Mouse (Mus musculus): ENCODE results near the gene Macrod2.

Macrod2 gene

GRCm38 (mm10) chr2:140793886-140794608, 398.9 kb downstream of the Macrod2 start:
- DNase-seq (ENCODE audit: low spot score): no peak

DNA sequence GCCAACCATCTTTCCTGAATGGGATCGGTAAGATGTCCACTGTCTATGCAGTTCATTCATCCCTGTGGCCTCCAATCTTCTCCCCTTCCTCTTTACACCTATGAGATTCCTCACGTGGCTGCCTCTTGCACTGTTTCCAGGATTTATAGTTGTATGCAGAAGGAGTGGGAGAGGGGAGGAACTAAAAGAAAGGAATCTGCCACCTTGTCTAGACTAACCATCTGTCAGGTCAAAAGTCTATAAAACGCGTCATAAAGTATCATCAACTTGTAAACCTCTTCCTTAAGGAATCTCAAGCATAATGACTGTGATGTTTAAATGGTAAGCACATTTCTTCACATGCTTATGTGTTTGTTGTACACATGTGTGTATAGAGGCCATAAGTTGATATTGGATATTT, 416.6 kb downstream of the Macrod2 start:
- DNase-seq (ENCODE audit: low spot score): no peak

DNA sequence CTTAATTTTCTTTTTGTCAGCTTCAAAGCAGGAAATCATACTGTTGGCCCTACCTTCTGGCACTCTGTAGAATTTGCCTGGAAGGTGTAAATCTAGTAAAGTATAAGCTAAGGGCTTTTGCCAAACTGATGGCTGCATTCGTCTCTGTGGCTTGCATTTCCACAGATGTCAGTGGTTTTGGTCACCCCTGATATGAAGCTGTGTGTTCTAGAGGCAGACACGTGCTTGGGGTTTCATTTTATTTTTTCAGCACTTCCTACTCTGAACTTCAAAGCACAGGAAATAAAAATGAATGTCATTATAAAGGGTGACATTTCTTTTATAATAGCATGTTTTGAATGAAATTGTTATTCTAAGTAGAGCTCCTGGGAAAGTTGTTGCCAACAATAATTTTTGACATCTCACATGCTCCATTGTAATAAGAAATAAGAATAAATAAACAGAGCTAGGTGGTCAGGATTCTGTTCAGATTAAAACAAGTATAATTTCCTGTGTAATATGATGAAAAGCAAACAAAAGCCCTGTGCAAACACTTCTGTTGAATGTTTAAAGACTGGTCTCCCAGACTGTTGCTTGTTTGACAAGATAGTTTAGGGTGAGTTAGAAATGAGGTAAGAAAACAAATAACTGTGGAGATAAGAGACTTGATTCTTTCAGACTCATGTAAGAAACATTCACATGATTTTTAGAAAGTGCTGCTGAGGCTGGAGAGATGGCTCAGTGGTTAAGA, 424.4 kb downstream of the Macrod2 start:
- no peak for DNase-seq (ENCODE audit: low spot score)

DNA sequence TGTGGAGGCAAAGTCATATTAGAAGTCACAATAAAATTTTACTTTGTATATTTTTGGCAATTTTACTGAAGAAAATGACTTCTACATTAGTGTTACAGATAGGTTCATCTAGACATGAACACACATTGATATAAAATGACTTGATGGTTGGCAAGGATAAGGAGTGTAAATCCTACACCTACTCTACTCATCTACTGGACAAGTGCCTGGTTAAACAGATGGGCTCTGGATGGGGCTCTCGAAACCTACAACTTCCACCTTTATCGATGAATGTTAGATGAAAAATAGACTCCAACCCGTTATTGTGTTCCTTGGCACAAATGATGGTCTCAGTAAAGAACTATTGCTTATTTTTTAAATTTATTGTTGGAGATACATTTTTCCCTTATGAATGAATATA, 427.3 kb downstream of the Macrod2 start:
- DNase-seq (ENCODE audit: low spot score): no peak

- DNase-seq (ENCODE audit: low spot score): no peak
Measured at GRCm38 (mm10) chr2:140826241-140826640, 431.1 kb downstream of the Macrod2 start.

DNA sequence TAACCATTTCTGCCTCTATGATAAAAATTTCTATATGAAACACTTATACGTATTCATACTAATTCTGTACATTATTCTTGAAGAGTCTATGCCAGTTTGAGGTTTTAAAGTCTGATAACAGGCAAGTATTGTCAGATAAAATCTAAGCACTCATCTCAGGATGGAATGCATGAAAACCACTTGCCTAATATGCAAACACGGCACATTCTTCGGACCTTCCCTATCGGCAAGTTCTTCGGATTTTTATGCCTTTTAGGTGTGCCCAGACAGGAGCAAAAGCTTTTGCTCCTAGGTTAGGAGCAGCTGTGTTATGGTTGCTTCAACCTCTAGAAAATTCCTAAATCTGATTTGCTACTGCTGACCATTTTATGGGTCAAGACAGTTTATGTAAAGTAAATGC, 433.8 kb downstream of the Macrod2 start:
- no peak for DNase-seq (ENCODE audit: low spot score)

GRCm38 (mm10) chr2:140830086-140830485, 435.0 kb downstream of the Macrod2 start:
- DNase-seq (ENCODE audit: low spot score): no peak

- DNase-seq (ENCODE audit: low spot score): no peak
Measured at GRCm38 (mm10) chr2:140839371-140839770, 444.3 kb downstream of the Macrod2 start.

GRCm38 (mm10) chr2:140839880-140840279, 444.8 kb downstream of the Macrod2 start:
- peak; percentile 58 for DNase-seq (ENCODE audit: low spot score)

DNA sequence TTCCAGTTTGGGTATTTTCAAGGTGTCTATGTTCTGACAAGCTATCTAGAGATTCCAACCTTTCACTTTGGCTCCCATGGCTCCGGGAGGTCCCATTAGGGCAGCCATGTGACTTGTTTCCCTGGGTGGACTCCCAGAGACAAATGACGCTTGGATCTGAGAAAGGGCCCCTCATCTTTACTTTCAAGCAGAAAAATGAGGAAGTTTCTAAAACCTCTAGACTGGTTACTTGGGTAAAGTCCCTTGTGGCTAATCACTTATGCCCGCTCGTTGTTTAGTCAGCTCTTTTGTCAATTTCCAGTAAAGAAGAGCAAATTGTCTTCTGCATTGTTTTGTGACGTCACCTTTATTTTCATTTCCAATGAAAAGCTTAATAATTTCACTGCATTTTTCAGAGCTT, 448.9 kb downstream of the Macrod2 start:
- DNase-seq (ENCODE audit: low spot score): no peak

GRCm38 (mm10) chr2:140847817-140848428, 452.8 kb downstream of the Macrod2 start:
- DNase-seq (ENCODE audit: low spot score): no peak

DNA sequence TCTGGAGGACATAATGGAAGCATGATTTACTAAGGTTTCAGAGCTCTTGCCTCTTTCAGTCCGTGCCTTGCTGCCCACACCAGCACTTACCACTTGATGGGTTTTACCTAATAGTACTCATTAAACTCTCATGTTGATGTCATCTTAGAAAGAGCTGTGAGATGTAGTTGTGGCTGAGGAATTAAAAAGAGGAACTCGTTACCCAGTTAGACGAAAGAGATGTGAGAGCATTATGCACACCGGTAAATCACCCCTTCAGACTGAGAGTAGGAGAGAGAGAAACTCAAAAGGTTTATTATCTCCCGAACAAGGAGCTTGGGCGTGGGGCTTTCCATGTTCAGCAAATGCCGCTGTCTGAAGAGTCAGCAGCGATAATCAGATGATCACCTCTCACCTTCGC, 458.4 kb downstream of the Macrod2 start:
- no peak for DNase-seq (ENCODE audit: low spot score)

DNA sequence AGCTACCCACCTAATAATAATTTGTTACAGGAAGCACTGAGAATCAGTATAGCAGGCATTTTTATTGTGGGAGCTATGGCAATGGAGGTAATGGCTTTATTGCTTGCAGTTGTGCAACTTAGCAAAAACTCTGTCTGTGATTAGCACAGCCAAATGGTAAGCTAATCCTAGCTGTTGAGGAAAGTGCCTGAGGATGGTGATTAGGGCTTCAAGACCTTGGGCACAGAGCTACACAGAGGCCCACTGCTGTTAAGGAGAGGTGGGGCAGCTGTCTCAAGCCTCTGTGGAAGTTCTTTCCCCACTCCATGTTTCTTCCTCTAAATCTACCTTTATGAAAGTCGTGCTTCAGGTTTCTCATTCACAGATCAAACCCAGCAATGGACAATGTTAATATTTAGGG, 466.2 kb downstream of the Macrod2 start:
- no peak for DNase-seq (ENCODE audit: low spot score)

GRCm38 (mm10) chr2:140862736-140863135, 467.6 kb downstream of the Macrod2 start:
- DNase-seq (ENCODE audit: low spot score): no peak

DNA sequence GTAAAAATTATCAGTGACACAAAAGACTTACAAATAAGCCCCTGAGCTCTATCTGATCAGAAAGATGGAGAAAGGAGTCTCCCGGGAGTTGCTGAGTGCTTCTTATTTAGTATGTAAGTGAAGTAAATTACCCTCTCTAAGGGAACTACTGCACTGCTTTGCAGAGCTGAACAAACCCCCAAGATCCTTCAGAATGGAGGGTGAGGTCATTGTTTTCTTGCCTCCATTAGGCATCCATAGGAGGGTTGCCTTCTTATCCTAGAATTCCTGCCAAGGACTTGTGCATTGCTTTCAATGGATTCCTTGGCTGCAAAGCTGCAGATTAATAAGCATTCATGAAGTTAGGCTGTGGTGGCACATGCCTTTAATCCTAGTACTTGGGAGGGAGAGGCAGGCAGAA, 470.5 kb downstream of the Macrod2 start:
- no peak for DNase-seq (ENCODE audit: low spot score)

- DNase-seq (ENCODE audit: low spot score): no peak
Measured at GRCm38 (mm10) chr2:140867116-140867515, 472.0 kb downstream of the Macrod2 start.

GRCm38 (mm10) chr2:140885176-140885575, 490.1 kb downstream of the Macrod2 start:
- no peak for DNase-seq (ENCODE audit: low spot score)

DNA sequence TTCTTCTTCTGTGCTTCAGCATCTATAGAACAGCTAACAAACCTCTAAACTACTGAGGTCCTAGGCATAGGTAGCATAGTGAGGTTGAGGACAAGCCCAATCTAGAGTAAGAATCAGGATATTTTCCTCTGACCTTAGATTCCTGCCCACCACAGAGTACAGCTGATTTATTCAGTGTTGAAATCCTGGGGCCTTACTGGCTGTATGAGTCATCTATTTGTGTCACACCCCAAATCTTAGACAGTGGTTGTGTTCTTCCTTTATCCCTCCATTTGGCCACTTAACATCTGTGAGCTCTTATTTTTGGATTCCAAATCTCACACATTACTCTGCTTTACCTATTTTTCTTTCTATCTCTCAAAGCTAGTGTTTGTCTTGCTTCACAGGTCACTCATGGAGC, 495.6 kb downstream of the Macrod2 start:
- DNase-seq (ENCODE audit: low spot score): no peak

DNA sequence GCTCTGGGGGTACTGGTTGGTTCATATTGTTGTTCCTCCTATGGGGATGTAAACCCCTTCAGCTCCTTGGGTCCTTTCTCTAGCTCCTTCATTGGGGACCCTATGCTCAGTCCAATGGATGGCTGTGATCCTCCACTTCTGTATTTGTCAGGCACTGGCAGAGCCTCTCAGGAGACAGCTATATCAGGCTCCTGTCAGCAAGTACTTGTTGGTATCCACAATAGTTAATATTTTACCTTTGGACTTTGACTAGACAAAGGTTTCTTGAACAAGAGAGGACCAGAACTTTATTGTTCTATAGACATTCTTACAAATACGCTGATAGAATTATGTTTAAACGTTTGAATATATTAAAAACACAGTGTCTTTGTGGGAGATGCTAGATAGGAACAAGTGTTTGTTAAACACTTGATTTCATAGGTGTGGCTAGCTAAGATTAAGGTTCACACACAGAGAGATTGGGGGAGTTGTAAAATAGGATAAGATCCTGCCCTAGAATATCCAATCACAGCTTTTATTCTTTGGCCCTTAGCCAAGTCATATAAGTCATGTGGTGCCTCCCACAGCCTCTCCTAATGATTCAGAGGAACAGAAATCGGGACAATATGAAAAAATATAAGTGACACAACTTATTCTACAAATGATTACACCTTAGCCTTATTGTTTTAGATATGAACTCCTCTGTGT, 501.4 kb downstream of the Macrod2 start:
- no peak for DNase-seq (ENCODE audit: low spot score)

DNA sequence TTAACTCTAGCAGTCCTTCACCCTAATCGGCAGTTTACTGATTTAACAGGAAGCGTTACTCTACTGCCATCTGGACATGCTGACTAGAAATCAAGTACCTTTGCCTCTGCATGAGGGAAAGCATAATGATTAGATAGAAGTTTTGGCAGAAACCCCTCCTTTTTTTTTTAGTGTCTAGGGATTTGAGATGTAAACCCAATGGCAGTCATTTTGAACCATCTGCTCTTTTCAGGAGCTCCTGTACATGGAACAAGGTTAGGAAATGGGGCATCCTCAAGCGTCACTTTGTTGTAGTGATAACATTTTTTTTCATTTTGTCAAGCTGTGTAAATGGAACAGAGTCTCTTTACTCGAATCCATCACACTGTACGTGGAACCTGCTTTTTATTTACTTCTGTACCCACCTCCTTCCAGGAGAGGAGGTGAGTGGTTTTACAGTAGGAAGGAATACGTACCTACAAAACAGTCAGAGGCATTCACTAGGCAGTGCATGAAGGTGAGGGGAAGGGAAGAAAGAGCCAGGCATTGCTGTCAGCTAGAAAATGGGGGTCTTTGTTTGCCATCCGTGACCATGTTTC, 503.4 kb downstream of the Macrod2 start:
- no peak for DNase-seq (ENCODE audit: low spot score)

DNA sequence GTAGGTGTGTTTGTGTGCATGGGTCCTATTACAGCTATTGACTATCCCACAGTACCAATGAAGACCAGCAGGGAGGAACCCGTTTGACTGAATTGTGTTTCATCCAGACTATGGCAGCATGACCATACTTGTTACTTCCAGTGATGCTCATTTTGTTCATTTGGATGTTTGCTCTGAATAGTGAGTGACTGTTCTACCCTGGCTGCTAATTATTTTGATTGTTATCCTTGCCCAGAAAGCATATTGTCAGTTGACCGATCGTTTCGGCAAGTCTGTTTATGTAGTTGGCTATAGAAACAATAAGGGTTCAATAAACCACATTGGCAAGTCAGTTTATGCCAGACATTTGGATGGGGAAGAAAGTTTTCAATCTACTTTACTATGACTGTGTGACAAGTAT, 510.2 kb downstream of the Macrod2 start:
- DNase-seq (ENCODE audit: low spot score): no peak

GRCm38 (mm10) chr2:140906123-140906522, 511.0 kb downstream of the Macrod2 start:
- no peak for DNase-seq (ENCODE audit: low spot score)
